Mouse (Mus musculus) layer of hippocampus, postnatal 14 days (tissue): ENCODE measurements around the gene Ccdc24. TPM values are rescaled to one million over a fixed set of nuclear protein-coding genes. Genes with fewer than 3 reads are reported as not detected.

ENCODE experiments used
- DNase-seq, 2 experiments: peaks; one replicate each; pipeline ENCODE4 v3.0.0; 2021 to 2022; ENCODE audit warnings: low spot score in 2 of 2, mixed read lengths in 1 of 2
- total RNA-seq, 2 experiments: library from RNA; stranded (reverse); gene quantifications; 2 replicates each; pipeline ENCODE4 v1.2.3; 2021

The Ccdc24 gene
- total RNA-seq, 2 experiments from 2014 or later, result 0.85 to 1.5 TPM

- DNase-seq, result no peak
These were observed 41.6 kb downstream of the Ccdc24 start for GRCm38 (mm10) chr4:117830801-117831200.

DNA sequence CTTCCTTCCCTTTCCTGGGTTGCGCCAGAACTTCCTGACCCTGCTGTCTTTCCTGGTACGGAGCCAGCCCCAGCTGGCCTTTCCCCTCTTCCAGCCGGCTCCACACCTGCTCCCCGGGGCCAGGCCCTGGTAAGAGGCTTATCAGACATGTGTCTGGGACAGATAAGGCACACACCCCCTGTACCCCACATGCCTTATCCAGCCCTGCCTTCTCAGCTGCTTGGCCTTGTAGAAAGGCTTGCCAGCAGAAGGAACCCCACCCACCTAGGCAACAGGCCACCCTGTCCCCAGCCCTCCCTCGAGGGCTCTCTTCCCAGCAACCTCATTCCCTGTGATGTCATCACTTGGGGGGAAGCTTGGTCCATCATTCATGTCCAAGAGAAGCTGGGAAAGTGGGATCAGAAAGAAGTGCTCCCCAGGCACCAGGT, 42.2 kb downstream of the Ccdc24 start:
- no peak for DNase-seq

DNA sequence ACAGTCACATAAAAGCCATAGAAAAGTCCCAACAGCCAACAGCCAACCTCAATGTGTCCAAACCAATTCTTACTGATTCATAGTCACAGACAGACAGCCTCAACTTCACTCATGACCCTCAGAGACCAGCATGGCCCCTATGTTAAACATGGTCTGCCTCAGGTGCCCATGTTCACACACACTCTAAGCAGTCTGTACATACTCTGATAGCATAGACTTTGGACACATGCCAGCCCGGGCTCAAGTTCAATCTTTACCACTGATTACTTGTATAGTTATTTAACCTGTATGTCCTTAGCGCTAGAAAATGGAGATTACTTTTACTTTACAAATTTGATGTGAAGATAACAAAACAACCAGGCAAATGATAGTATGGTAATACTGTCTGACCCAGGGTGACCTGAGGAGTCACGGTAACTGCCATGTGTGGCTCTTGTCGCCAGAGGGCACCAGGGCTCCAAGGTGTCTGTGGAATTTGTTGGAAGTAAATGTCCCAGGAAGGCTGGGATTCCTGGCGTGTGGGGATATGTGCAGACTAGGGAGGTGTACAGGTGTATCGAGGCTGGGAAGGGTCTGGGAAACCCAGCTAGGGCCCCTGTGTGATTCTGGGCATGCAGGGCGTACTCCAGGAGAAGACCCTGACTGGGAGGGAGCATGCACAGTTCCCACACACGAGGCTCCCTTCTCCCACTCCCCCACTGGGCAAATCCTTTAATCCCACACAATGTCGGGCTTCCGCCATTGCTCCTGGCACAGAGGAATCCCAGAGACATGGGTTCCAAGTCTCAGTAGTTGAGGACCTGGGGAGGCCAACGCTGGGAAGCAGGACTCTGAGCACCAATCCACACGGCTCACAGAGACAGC, 42.9 kb downstream of the Ccdc24 start:
- peak; percentile 34 to 49 for DNase-seq

DNA sequence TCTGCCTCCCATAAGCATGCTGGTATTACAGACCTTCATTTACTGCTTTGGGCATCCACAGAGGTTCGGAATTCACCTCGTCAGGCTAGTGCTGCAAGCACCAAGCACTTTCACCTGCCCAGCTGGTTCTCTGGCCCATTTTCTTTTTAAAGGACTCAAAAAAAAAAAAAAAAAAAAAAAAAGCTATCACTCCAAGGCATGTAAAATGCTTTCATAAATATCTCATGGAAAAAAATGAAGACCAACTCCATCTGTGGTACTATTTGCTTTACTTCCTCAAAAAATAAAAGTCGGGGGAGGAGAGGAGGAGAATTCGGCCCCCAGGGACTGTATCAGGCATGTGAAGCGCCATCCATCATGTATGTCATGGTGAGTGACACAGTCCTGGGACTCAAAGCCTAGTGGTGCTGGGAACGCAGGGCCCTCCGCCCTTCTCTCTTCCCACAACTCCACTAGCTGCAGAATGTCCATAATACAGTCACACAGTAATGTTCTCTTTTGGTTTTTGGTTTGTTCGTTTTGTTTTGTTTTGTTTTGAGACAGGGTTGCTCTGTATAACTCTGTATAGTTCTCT, 43.7 kb downstream of the Ccdc24 start:
- no peak for DNase-seq

GRCm38 (mm10) chr4:117818032-117818431, 54.3 kb downstream of the Ccdc24 start:
- no peak for DNase-seq

- DNase-seq, result no peak
These were observed 55.6 kb downstream of the Ccdc24 start for GRCm38 (mm10) chr4:117816776-117817175.

Other genes with a start within 250 kb of the Ccdc24 start
- gene Dmap1, start 190.3 kb downstream of the Ccdc24 start, total RNA-seq, result 10 to 100 TPM; 31.8 TPM
- not detected for gene Gm12845, start 148.1 kb downstream of the Ccdc24 start, total RNA-seq
- not detected for gene Klf17, start 106.9 kb downstream of the Ccdc24 start, total RNA-seq
- gene Slc6a9, start 38.1 kb downstream of the Ccdc24 start, total RNA-seq, result 10 to 100 TPM; 30.3 to 40.9 TPM
- 10 to 100 TPM; 94.4 to 99.7 TPM for gene B4galt2, start 10.9 kb upstream of the Ccdc24 start, total RNA-seq
- 100 to 1,000 TPM; 433 TPM for gene Atp6v0b, start 14.8 kb upstream of the Ccdc24 start, total RNA-seq
- 10 to 100 TPM; 10.0 to 10.2 TPM for gene Dph2, start 19.5 kb upstream of the Ccdc24 start, total RNA-seq
- gene Ipo13, start 42.4 kb upstream of the Ccdc24 start, total RNA-seq, result 100 to 1,000 TPM; 124 to 131 TPM
- 1 to 10 TPM; 1.8 to 2.0 TPM for gene Artn, start 57.2 kb upstream of the Ccdc24 start, total RNA-seq